Mouse (Mus musculus): ENCODE data around the gene Mfsd1. TPM values are rescaled to one million over a fixed set of nuclear protein-coding genes. Genes with fewer than 3 reads are reported as not detected.

Gene Mfsd1
- total and polyA plus RNA-seq, 2 experiments from 2014 or later = 27.4 to 33.3 TPM

GRCm38 (mm10) chr3:67568015-67568618, 14.4 kb upstream of the Mfsd1 start:
- peak; percentile 94 for ATAC-seq (ENCODE audit: insufficient read depth, low read depth)

GRCm38 (mm10) chr3:67572918-67573317, 9.6 kb upstream of the Mfsd1 start:
- Histone ChIP-seq H3K27me3 (ENCODE audit: control insufficient read depth, insufficient read depth, low read length) (no peaks in the 10 kb centered on the region), H3K4me3 (ENCODE audit: low read depth, low read length) (no peak overlapping the region), H3K27ac (ENCODE audit: low read depth) (no peak overlapping the region), H3K36me3 (replicated peaks; ENCODE audit: control insufficient read depth, insufficient read depth, low read length) (no peaks in the 10 kb centered on the region), H3K4me1 (ENCODE audit: control insufficient read depth, insufficient read depth) (no peaks in the 10 kb centered on the region), H3K4me2 (ENCODE audit: low read depth, low read length) (no peak overlapping the region), H3K9me3 (replicated peaks; ENCODE audit: control insufficient read depth, low read length) (no peaks in the 10 kb centered on the region), H3K9ac (replicated peaks; ENCODE audit: low read depth, low read length) (no peak overlapping the region)
- TF ChIP-seq CTCF (IDR thresholded peaks at IDR 0.05; ENCODE audit: low read depth) = peak; percentile 82
- no peak for TF ChIP-seq EP300 (IDR thresholded peaks at IDR 0.05; ENCODE audit: low read depth)
- no peak for ATAC-seq (ENCODE audit: insufficient read depth, low read depth)
- 52% methylated on average over 4 of the region's 4 CpGs for WGBS
- DNase-seq (ENCODE audit: low spot score) = no peak

More at GRCm38 (mm10) chr3:67568015-67568618, 14.4 kb upstream of the Mfsd1 start:
- Histone ChIP-seq H3K9ac (replicated peaks; ENCODE audit: low read depth, low read length) (no peak overlapping the region), H3K36me3 (replicated peaks; ENCODE audit: control insufficient read depth, insufficient read depth, low read length) (no peaks in the 10 kb centered on the region), H3K4me3 (ENCODE audit: low read depth, low read length) (no peak overlapping the region), H3K27ac (ENCODE audit: low read depth) (no peak overlapping the region), H3K27me3 (ENCODE audit: control insufficient read depth, insufficient read depth, low read length) (no peaks in the 10 kb centered on the region), H3K9me3 (replicated peaks; ENCODE audit: control insufficient read depth, low read length) (no peaks in the 10 kb centered on the region), H3K4me2 (ENCODE audit: low read depth, low read length) (no peak overlapping the region), H3K4me1 (ENCODE audit: control insufficient read depth, insufficient read depth) (no peaks in the 10 kb centered on the region)
- WGBS = 15% methylated on average over 17 of the region's 17 CpGs
- DNase-seq (ENCODE audit: low spot score) = peak; percentile 87
- TF ChIP-seq CTCF (IDR thresholded peaks at IDR 0.05; ENCODE audit: low read depth) (peak; percentile 90), EP300 (IDR thresholded peaks at IDR 0.05; ENCODE audit: low read depth) (no peak)

- H3K36me3 ChIP-seq (replicated peaks; ENCODE audit: control insufficient read depth, insufficient read depth, low read length) = no peaks in the 10 kb centered on the region
- DNase-seq (ENCODE audit: low spot score) (no peak), ATAC-seq (ENCODE audit: insufficient read depth, low read depth) (no peak)
- TF ChIP-seq EP300 (IDR thresholded peaks at IDR 0.05; ENCODE audit: low read depth) (no peak), CTCF (IDR thresholded peaks at IDR 0.05; ENCODE audit: low read depth) (no peak)
- no peaks in the 10 kb centered on the region for H3K27me3 ChIP-seq (ENCODE audit: control insufficient read depth, insufficient read depth, low read length)
- no peaks in the 10 kb centered on the region for H3K9me3 ChIP-seq (replicated peaks; ENCODE audit: control insufficient read depth, low read length)
- H3K4me2 ChIP-seq (ENCODE audit: low read depth, low read length) = no peak overlapping the region
- no peak overlapping the region for H3K27ac ChIP-seq (ENCODE audit: low read depth)
- 0% methylated on average over 1 of the region's 1 CpGs for WGBS
- H3K9ac ChIP-seq (replicated peaks; ENCODE audit: low read depth, low read length) = no peak overlapping the region
- no peaks in the 10 kb centered on the region for H3K4me1 ChIP-seq (ENCODE audit: control insufficient read depth, insufficient read depth)
- no peak overlapping the region for H3K4me3 ChIP-seq (ENCODE audit: low read depth, low read length)
These were observed 9.0 kb upstream of the Mfsd1 start for GRCm38 (mm10) chr3:67573523-67573922.

GRCm38 (mm10) chr3:67576248-67576647, 6.3 kb upstream of the Mfsd1 start:
- ATAC-seq (ENCODE audit: insufficient read depth, low read depth) = no peak

GRCm38 (mm10) chr3:67576724-67577123, 5.8 kb upstream of the Mfsd1 start:
- TF ChIP-seq EP300 (IDR thresholded peaks at IDR 0.05; ENCODE audit: low read depth) = no peak
- no peak for TF ChIP-seq CTCF (IDR thresholded peaks at IDR 0.05; ENCODE audit: low read depth)
- Histone ChIP-seq H3K9ac (replicated peaks; ENCODE audit: low read depth, low read length) (no peak overlapping the region), H3K27me3 (ENCODE audit: control insufficient read depth, insufficient read depth, low read length) (no peaks in the 10 kb centered on the region), H3K36me3 (replicated peaks; ENCODE audit: control insufficient read depth, insufficient read depth, low read length) (no peaks in the 10 kb centered on the region), H3K4me2 (ENCODE audit: low read depth, low read length) (no peak overlapping the region), H3K4me3 (ENCODE audit: low read depth, low read length) (no peak overlapping the region), H3K27ac (ENCODE audit: low read depth) (no peak overlapping the region), H3K4me1 (ENCODE audit: control insufficient read depth, insufficient read depth) (no peaks in the 10 kb centered on the region), H3K9me3 (replicated peaks; ENCODE audit: control insufficient read depth, low read length) (no peaks in the 10 kb centered on the region)
- WGBS = 72% methylated on average over 6 of the region's 6 CpGs
- ATAC-seq (ENCODE audit: insufficient read depth, low read depth) (no peak), DNase-seq (ENCODE audit: low spot score) (no peak)

More at GRCm38 (mm10) chr3:67576248-67576647, 6.3 kb upstream of the Mfsd1 start:
- no peaks in the 10 kb centered on the region for H3K9me3 ChIP-seq (replicated peaks; ENCODE audit: control insufficient read depth, low read length)
- WGBS = 74% methylated on average over 2 of the region's 2 CpGs
- no peaks in the 10 kb centered on the region for H3K27me3 ChIP-seq (ENCODE audit: control insufficient read depth, insufficient read depth, low read length)
- H3K4me1 ChIP-seq (ENCODE audit: control insufficient read depth, insufficient read depth) = no peaks in the 10 kb centered on the region
- no peak overlapping the region for H3K4me3 ChIP-seq (ENCODE audit: low read depth, low read length)
- H3K27ac ChIP-seq (ENCODE audit: low read depth) = no peak overlapping the region
- no peak for DNase-seq (ENCODE audit: low spot score)
- no peak overlapping the region for H3K9ac ChIP-seq (replicated peaks; ENCODE audit: low read depth, low read length)
- H3K36me3 ChIP-seq (replicated peaks; ENCODE audit: control insufficient read depth, insufficient read depth, low read length) = no peaks in the 10 kb centered on the region
- no peak for TF ChIP-seq CTCF (IDR thresholded peaks at IDR 0.05; ENCODE audit: low read depth)
- TF ChIP-seq EP300 (IDR thresholded peaks at IDR 0.05; ENCODE audit: low read depth) = no peak
- no peak overlapping the region for H3K4me2 ChIP-seq (ENCODE audit: low read depth, low read length)
